Mouse (Mus musculus): Measurements from ENCODE around the gene Ube3c.

DNA sequence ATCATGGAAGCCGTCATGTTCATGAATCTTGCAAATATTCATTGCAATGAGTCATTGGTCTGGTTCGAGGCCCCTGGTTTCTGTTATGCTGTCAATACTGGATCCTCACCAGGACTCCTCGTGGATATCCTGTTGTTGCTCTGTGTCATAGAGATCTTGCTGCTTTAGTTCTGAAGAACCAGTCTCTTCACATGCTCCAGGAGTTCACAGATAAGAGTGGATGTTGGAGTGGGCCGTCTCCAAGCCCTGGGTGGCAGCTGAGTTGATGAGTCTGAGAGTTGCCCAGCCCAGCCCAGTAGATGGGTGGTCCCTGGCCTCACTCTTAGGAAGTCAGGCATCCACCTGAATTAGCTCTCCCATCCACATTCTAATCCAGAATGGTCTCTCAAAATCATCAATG lies 116.0 kb downstream of the Ube3c start:
- TF ChIP-seq CTCF (IDR thresholded peaks at IDR 0.05; ENCODE audit: borderline replicate concordance, extremely low read depth, insufficient read depth, insufficient read length) (no peak), POLR2A (IDR thresholded peaks at IDR 0.05; ENCODE audit: borderline replicate concordance, extremely low read depth, insufficient read depth, insufficient read length, poor library complexity, severe bottlenecking) (no peak)
